Mouse (Mus musculus): Measurements from ENCODE around the gene Cadps. TPM values are rescaled to one million over a fixed set of nuclear protein-coding genes. Genes with fewer than 3 reads are reported as not detected.

Cadps gene
- polyA plus RNA-seq, 1 experiment from 2014 or later = 0.30 TPM

- Histone ChIP-seq H3K9me3 (ENCODE audit: control insufficient read depth, low read length) (no peaks in the 10 kb centered on the region), H3K4me3 (ENCODE audit: low read length) (peak within 1 kb of the TSS; percentile 10; the same call in 1 of the 2 replicates), H3K27me3 (ENCODE audit: control insufficient read depth, insufficient read depth, low read length) (peaks cover 98% of the 10 kb centered on the region), H3K4me1 (ENCODE audit: control insufficient read depth, insufficient read depth, low read length) (peaks cover 14% of the 10 kb centered on the region), H3K27ac (ENCODE audit: low read depth, low read length) (no peak within 1 kb of the TSS), H3K36me3 (ENCODE audit: control insufficient read depth, insufficient read depth, low read length) (no peaks in the 10 kb centered on the region), H3K4me2 (replicated peaks; ENCODE audit: low read depth, low read length) (no peak within 1 kb of the TSS), H3K9ac (ENCODE audit: low read depth, low read length) (no peak within 1 kb of the TSS)
- 0% methylated on average over 2 of the region's 2 CpGs for WGBS
- no peak for ATAC-seq (ENCODE audit: low FRiP score, low TSS enrichment)
Observed at GRCm38 (mm10) chr14:12348089-12348488, 474.8 kb downstream of the Cadps start, which contains the start of gene Fezf2. Gene Fezf2, minus strand, starts transcription at chr14:12348189.

DNA sequence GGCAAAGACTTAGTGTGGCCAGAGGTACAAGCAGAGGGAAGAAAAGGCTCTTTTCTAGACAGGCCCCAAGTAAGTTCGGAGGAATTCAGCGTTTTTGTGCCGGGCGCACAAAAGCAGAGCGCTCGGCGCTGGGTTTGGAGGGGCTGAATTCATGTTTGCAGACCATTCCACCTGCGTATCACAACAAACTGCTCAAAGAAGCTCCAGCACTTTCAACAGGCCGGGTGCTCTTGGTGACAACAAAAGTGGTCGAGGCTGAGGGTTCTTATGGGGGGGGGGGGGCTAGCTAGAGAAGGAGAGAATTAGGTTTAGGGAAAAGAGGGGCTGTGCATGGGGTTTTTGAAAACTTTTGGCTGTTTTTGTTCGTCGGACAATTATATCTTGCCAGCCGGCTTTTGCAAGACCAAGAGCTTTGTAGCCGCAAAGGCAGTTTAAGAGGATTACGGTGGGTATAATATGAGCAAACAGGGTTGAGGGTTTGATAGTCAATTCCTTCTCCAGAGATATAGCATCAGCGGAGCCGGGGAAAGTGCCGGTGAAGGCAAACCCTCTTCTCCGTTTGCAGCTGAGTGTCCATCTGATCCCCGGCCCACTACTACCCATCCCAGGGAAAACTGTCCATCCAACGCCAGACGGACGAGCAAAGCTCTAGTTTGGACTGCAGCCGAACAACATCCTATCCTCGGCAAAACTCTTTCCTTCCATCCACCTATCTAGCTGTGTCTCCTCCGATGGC lies 475.8 kb downstream of the Cadps start:
- Histone ChIP-seq H3K4me1 (ENCODE audit: control insufficient read depth, insufficient read depth, low read length) (peaks cover 14% of the 10 kb centered on the region), H3K4me3 (ENCODE audit: low read length) (peak overlapping the region; percentile 10), H3K27ac (ENCODE audit: low read depth, low read length) (no peak overlapping the region), H3K9ac (ENCODE audit: low read depth, low read length) (no peak overlapping the region), H3K4me2 (replicated peaks; ENCODE audit: low read depth, low read length) (peak overlapping the region; percentile 15; the same call in 1 of the 2 replicates), H3K9me3 (ENCODE audit: control insufficient read depth, low read length) (no peaks in the 10 kb centered on the region), H3K27me3 (ENCODE audit: control insufficient read depth, insufficient read depth, low read length) (peaks cover 98% of the 10 kb centered on the region), H3K36me3 (ENCODE audit: control insufficient read depth, insufficient read depth, low read length) (no peaks in the 10 kb centered on the region)
- no peak for ATAC-seq (ENCODE audit: low FRiP score, low TSS enrichment)
- WGBS = 1% methylated on average over 26 of the region's 26 CpGs

DNA sequence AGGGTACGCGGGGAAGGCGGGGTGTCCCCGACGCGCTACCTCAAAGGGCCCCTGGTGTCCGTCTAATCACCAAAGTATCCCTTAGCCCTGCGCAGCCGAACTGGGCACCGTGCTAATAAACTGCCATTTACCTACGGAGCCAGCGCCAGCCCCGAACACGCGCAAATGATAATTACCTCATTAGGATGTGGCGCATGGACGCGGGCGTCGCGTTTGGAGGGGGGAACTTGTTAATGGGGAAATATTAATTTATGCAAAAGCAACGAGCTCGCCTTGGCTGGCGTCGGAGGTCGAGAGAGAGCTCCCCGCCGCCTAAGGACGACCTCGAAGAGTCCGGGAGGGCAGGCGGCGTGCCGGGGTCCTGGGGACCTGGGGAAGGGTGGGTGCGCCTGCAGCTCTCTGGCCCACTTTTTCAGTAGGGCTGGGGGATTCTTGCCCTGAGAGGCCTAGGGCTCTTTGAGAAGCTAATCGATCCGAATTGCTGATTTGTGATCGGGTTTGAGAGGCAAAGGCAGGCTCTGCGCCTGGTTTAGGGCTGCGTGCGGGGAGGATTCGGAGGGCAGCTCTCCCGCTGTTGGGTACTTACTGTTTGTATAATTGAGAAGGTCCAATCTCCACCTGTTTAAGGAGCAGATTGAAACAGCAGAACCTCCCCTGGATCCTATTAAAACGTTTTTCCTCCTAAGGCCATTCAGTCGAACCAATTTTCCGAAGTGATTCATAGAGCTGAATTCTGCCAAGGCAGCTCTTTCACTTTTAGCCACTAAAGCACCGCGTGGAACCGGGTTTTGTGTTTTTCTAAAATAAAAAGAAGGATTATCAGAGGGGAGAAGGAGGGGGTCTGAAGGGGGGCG lies 476.6 kb downstream of the Cadps start:
- Histone ChIP-seq H3K9me3 (ENCODE audit: control insufficient read depth, low read length) (no peaks in the 10 kb centered on the region), H3K4me3 (ENCODE audit: low read length) (peak overlapping the region; percentile 14), H3K4me2 (replicated peaks; ENCODE audit: low read depth, low read length) (peak overlapping the region; percentile 15; the same call in 1 of the 2 replicates), H3K9ac (ENCODE audit: low read depth, low read length) (no peak overlapping the region), H3K36me3 (ENCODE audit: control insufficient read depth, insufficient read depth, low read length) (no peaks in the 10 kb centered on the region), H3K27me3 (ENCODE audit: control insufficient read depth, insufficient read depth, low read length) (peaks cover 99% of the 10 kb centered on the region), H3K27ac (ENCODE audit: low read depth, low read length) (no peak overlapping the region), H3K4me1 (ENCODE audit: control insufficient read depth, insufficient read depth, low read length) (peaks cover 14% of the 10 kb centered on the region)
- ATAC-seq (ENCODE audit: low FRiP score, low TSS enrichment) = no peak
- under 1% methylated on average over 50 of the region's 50 CpGs for WGBS

GRCm38 (mm10) chr14:12345241-12345921 lies 477.5 kb downstream of the Cadps start:
- no peak for ATAC-seq (ENCODE audit: low FRiP score, low TSS enrichment)
- peaks cover 14% of the 10 kb centered on the region for H3K4me1 ChIP-seq (ENCODE audit: control insufficient read depth, insufficient read depth, low read length)
- H3K4me3 ChIP-seq (ENCODE audit: low read length) = peak overlapping the region; percentile 14
- WGBS = under 1% methylated on average over 40 of the region's 40 CpGs
- peaks cover 97% of the 10 kb centered on the region for H3K27me3 ChIP-seq (ENCODE audit: control insufficient read depth, insufficient read depth, low read length)
- no peak overlapping the region for H3K9ac ChIP-seq (ENCODE audit: low read depth, low read length)
- H3K36me3 ChIP-seq (ENCODE audit: control insufficient read depth, insufficient read depth, low read length) = no peaks in the 10 kb centered on the region
- no peak overlapping the region for H3K27ac ChIP-seq (ENCODE audit: low read depth, low read length)
- no peak overlapping the region; the same call in 1 of the 2 replicates for H3K4me2 ChIP-seq (replicated peaks; ENCODE audit: low read depth, low read length)
- H3K9me3 ChIP-seq (ENCODE audit: control insufficient read depth, low read length) = no peaks in the 10 kb centered on the region

GRCm38 (mm10) chr14:12344746-12345240 lies 478.1 kb downstream of the Cadps start:
- H3K36me3 ChIP-seq (ENCODE audit: control insufficient read depth, insufficient read depth, low read length) = no peaks in the 10 kb centered on the region
- H3K9me3 ChIP-seq (ENCODE audit: control insufficient read depth, low read length) = no peaks in the 10 kb centered on the region
- H3K9ac ChIP-seq (ENCODE audit: low read depth, low read length) = no peak overlapping the region
- peaks cover 14% of the 10 kb centered on the region for H3K4me1 ChIP-seq (ENCODE audit: control insufficient read depth, insufficient read depth, low read length)
- peaks cover 97% of the 10 kb centered on the region for H3K27me3 ChIP-seq (ENCODE audit: control insufficient read depth, insufficient read depth, low read length)
- no peak overlapping the region for H3K27ac ChIP-seq (ENCODE audit: low read depth, low read length)
- ATAC-seq (ENCODE audit: low FRiP score, low TSS enrichment) = no peak
- peak overlapping the region; percentile 14 for H3K4me3 ChIP-seq (ENCODE audit: low read length)
- 1% methylated on average over 39 of the region's 39 CpGs for WGBS
- peak overlapping the region; percentile 31; the same call in 1 of the 2 replicates for H3K4me2 ChIP-seq (replicated peaks; ENCODE audit: low read depth, low read length)

- WGBS = 3% methylated on average over 24 of the region's 24 CpGs
- Histone ChIP-seq H3K9me3 (ENCODE audit: control insufficient read depth, low read length) (no peaks in the 10 kb centered on the region), H3K4me1 (ENCODE audit: control insufficient read depth, insufficient read depth, low read length) (peaks cover 14% of the 10 kb centered on the region), H3K9ac (ENCODE audit: low read depth, low read length) (no peak overlapping the region), H3K4me2 (replicated peaks; ENCODE audit: low read depth, low read length) (peak overlapping the region; percentile 31; the same call in 1 of the 2 replicates), H3K36me3 (ENCODE audit: control insufficient read depth, insufficient read depth, low read length) (no peaks in the 10 kb centered on the region), H3K4me3 (ENCODE audit: low read length) (peak overlapping the region; percentile 14), H3K27ac (ENCODE audit: low read depth, low read length) (no peak overlapping the region), H3K27me3 (ENCODE audit: control insufficient read depth, insufficient read depth, low read length) (peaks cover 97% of the 10 kb centered on the region)
- no peak for ATAC-seq (ENCODE audit: low FRiP score, low TSS enrichment)
Observed at GRCm38 (mm10) chr14:12344061-12344745, 478.7 kb downstream of the Cadps start.

GRCm38 (mm10) chr14:12343451-12343941 lies 479.4 kb downstream of the Cadps start:
- WGBS = 3% methylated on average over 20 of the region's 20 CpGs
- H3K9ac ChIP-seq (ENCODE audit: low read depth, low read length) = no peak overlapping the region
- no peaks in the 10 kb centered on the region for H3K9me3 ChIP-seq (ENCODE audit: control insufficient read depth, low read length)
- H3K4me3 ChIP-seq (ENCODE audit: low read length) = no peak overlapping the region
- H3K27me3 ChIP-seq (ENCODE audit: control insufficient read depth, insufficient read depth, low read length) = peaks cover 94% of the 10 kb centered on the region
- H3K4me2 ChIP-seq (replicated peaks; ENCODE audit: low read depth, low read length) = no peak overlapping the region
- H3K4me1 ChIP-seq (ENCODE audit: control insufficient read depth, insufficient read depth, low read length) = peaks cover 14% of the 10 kb centered on the region
- no peak overlapping the region for H3K27ac ChIP-seq (ENCODE audit: low read depth, low read length)
- no peaks in the 10 kb centered on the region for H3K36me3 ChIP-seq (ENCODE audit: control insufficient read depth, insufficient read depth, low read length)
- no peak for ATAC-seq (ENCODE audit: low FRiP score, low TSS enrichment)

- Histone ChIP-seq H3K4me3 (ENCODE audit: low read length) (no peak overlapping the region), H3K9ac (ENCODE audit: low read depth, low read length) (no peak overlapping the region), H3K4me1 (ENCODE audit: control insufficient read depth, insufficient read depth, low read length) (peaks cover 14% of the 10 kb centered on the region), H3K9me3 (ENCODE audit: control insufficient read depth, low read length) (no peaks in the 10 kb centered on the region), H3K27me3 (ENCODE audit: control insufficient read depth, insufficient read depth, low read length) (peaks cover 94% of the 10 kb centered on the region), H3K27ac (ENCODE audit: low read depth, low read length) (no peak overlapping the region), H3K4me2 (replicated peaks; ENCODE audit: low read depth, low read length) (no peak overlapping the region), H3K36me3 (ENCODE audit: control insufficient read depth, insufficient read depth, low read length) (no peaks in the 10 kb centered on the region)
- ATAC-seq (ENCODE audit: low FRiP score, low TSS enrichment) = no peak
- 2% methylated on average over 23 of the region's 23 CpGs for WGBS
Observed at GRCm38 (mm10) chr14:12342458-12343131, 480.3 kb downstream of the Cadps start.

Measured in kidney, embryonic 14.5 days (tissue).